Mouse (Mus musculus) kidney, adult 2 months (tissue): ENCODE results near the gene Pate4. TPM values are rescaled to one million over a fixed set of nuclear protein-coding genes. Genes with fewer than 3 reads are reported as not detected.

Source experiments
- DNase-seq: peaks from one replicate; pipeline ENCODE4 v3.0.0; 2021
- H3K27ac ChIP-seq: fragments of 200-500 bp; 2 replicates; pipeline ENCODE4 v1.5.1; 2012; ENCODE audit warnings: low read depth, low read length, control low read depth, inconsistent platforms; ENCODE audit not compliant: insufficient read depth
- H3K27me3 ChIP-seq: fragments of 200-500 bp; replicated peaks from 2 replicates; pipeline ENCODE4 v1.6.1; 2012; ENCODE audit warnings: mild to moderate bottlenecking, moderate library complexity, low read length, inconsistent platforms; ENCODE audit not compliant: control insufficient read depth, insufficient read depth
- H3K36me3 ChIP-seq: fragments of 200-500 bp; 2 replicates; pipeline ENCODE4 v1.6.1; 2012; ENCODE audit warnings: mild to moderate bottlenecking, moderate library complexity, low read length, inconsistent platforms; ENCODE audit not compliant: control insufficient read depth, insufficient read depth
- H3K4me1 ChIP-seq: fragments of 200-500 bp; 2 replicates; pipeline ENCODE4 v1.6.1; 2011; ENCODE audit warnings: low read length; ENCODE audit not compliant: control insufficient read depth, insufficient read depth
- H3K4me3 ChIP-seq: fragments of 200-500 bp; 2 replicates; pipeline ENCODE4 v1.5.1; 2011; ENCODE audit warnings: mild to moderate bottlenecking, low read depth, low read length, control low read depth; ENCODE audit not compliant: insufficient read depth
- CTCF ChIP-seq: fragments of 200-500 bp; conservative IDR thresholded peaks from 2 replicates; pipeline ENCODE4 v1.5.1; 2011; ENCODE audit warnings: low read depth, mild to moderate bottlenecking, control low read depth, low read length, moderate library complexity, mixed read lengths; ENCODE audit not compliant: insufficient read depth, insufficient read length
- POLR2A ChIP-seq: fragments of 200-500 bp; IDR thresholded peaks from one replicate; pipeline ENCODE4 v1.6.1; 2011; ENCODE audit warnings: low read depth, low read length, control low read depth
- WGBS: fragments of 180-500 bp; shearing (Covaris S2); methylation state at CpG from one replicate; pipeline ENCODE4 v1.1.7; 2018; 5-methylcytosine and 5-hydroxymethylcytosine counted together
- polyA plus RNA-seq: library from polyadenylated mRNA; depleted of rRNA; stranded (reverse); fragments of >200 nt; gene quantifications from 2 replicates; pipeline ENCODE4 v1.2.3, GENCODE M21; 2012

The Pate4 gene
- polyA plus RNA-seq, 1 experiment: not detected

GRCm38 (mm10) chr9:35574416-35574815, 37.3 kb downstream of the Pate4 start:
- Histone ChIP-seq H3K27me3 (peaks cover 1% of the 10 kb centered on the region; the same call in 1 of the 2 replicates), H3K36me3 (no peaks in the 10 kb centered on the region), H3K4me3 (no peak overlapping the region), H3K4me1 (no peaks in the 10 kb centered on the region), H3K27ac (no peak overlapping the region)
- WGBS: 8% methylated on average over 32 of the region's 32 CpGs
- TF ChIP-seq POLR2A (no peak), CTCF (no peak)
- no peak for DNase-seq

GRCm38 (mm10) chr9:35570663-35571062, 41.1 kb downstream of the Pate4 start:
- no peak overlapping the region; the same call in 1 of the 2 replicates for H3K4me3 ChIP-seq
- 13% methylated on average over 5 of the region's 5 CpGs for WGBS
- TF ChIP-seq CTCF: no peak
- no peak for TF ChIP-seq POLR2A
- no peaks in the 10 kb centered on the region for H3K4me1 ChIP-seq
- peaks cover 1% of the 10 kb centered on the region; the same call in 1 of the 2 replicates for H3K36me3 ChIP-seq
- H3K27me3 ChIP-seq: peaks cover 1% of the 10 kb centered on the region; the same call in 1 of the 2 replicates
- H3K27ac ChIP-seq: no peak overlapping the region
- DNase-seq: no peak

GRCm38 (mm10) chr9:35569571-35570534, 41.9 kb downstream of the Pate4 start, which contains the start of the genes Pate2 and Hyls1:
Gene Pate2 (plus strand): TSS chr9:35570284.
Gene Hyls1 (minus strand): TSS chr9:35570398.
- Histone ChIP-seq H3K4me3 (peak within 1 kb of the TSS; percentile 84), H3K36me3 (peaks cover 7% of the 10 kb centered on the region), H3K27ac (0 out of 2 replicates have a peak within 1 kb of the TSS, but pooled peaks have one; percentile 25), H3K27me3 (no peaks in the 10 kb centered on the region; the same call in 1 of the 2 replicates), H3K4me1 (no peaks in the 10 kb centered on the region)
- TF ChIP-seq CTCF (no peak), POLR2A (peak; percentile 70)
- DNase-seq: peak; percentile 98
- WGBS: under 1% methylated on average over 86 of the region's 86 CpGs

GRCm38 (mm10) chr9:35567995-35568394, 43.7 kb downstream of the Pate4 start:
- H3K27ac ChIP-seq: no peak overlapping the region

GRCm38 (mm10) chr9:35564536-35565240, 47.1 kb downstream of the Pate4 start:
- peaks cover 7% of the 10 kb centered on the region for H3K36me3 ChIP-seq
- TF ChIP-seq POLR2A (no peak), CTCF (no peak)
- H3K27ac ChIP-seq: no peak overlapping the region
- H3K4me3 ChIP-seq: no peak overlapping the region
- no peak for DNase-seq
- H3K27me3 ChIP-seq: no peaks in the 10 kb centered on the region
- no peaks in the 10 kb centered on the region; the same call in 1 of the 2 replicates for H3K4me1 ChIP-seq
- WGBS: 93% methylated on average over 5 of the region's 5 CpGs

More at GRCm38 (mm10) chr9:35567995-35568394, 43.7 kb downstream of the Pate4 start:
- DNase-seq: no peak
- no peak overlapping the region for H3K4me3 ChIP-seq
- H3K27me3 ChIP-seq: no peaks in the 10 kb centered on the region
- H3K4me1 ChIP-seq: no peaks in the 10 kb centered on the region
- H3K36me3 ChIP-seq: peaks cover 7% of the 10 kb centered on the region
- WGBS: 85% methylated on average over 3 of the region's 3 CpGs
- TF ChIP-seq POLR2A (no peak), CTCF (no peak)

- 85% methylated on average over 6 of the region's 6 CpGs for WGBS
- no peak for TF ChIP-seq POLR2A
- no peak for TF ChIP-seq CTCF
Observed at GRCm38 (mm10) chr9:35561583-35561982, 50.2 kb downstream of the Pate4 start.

GRCm38 (mm10) chr9:35561076-35561475, 50.7 kb downstream of the Pate4 start:
- TF ChIP-seq CTCF (no peak), POLR2A (no peak)
- 96% methylated on average over 11 of the region's 11 CpGs for WGBS
- Histone ChIP-seq H3K4me1 (no peaks in the 10 kb centered on the region; the same call in 1 of the 2 replicates), H3K27me3 (no peaks in the 10 kb centered on the region), H3K36me3 (peaks cover 6% of the 10 kb centered on the region), H3K27ac (no peak overlapping the region), H3K4me3 (no peak overlapping the region)
- DNase-seq: no peak

More at GRCm38 (mm10) chr9:35561583-35561982, 50.2 kb downstream of the Pate4 start:
- no peak for DNase-seq
- no peaks in the 10 kb centered on the region for H3K27me3 ChIP-seq
- H3K4me3 ChIP-seq: no peak overlapping the region
- H3K4me1 ChIP-seq: no peaks in the 10 kb centered on the region; the same call in 1 of the 2 replicates
- H3K27ac ChIP-seq: no peak overlapping the region
- peaks cover 7% of the 10 kb centered on the region for H3K36me3 ChIP-seq
